Mouse (Mus musculus) frontal cortex, adult (tissue): ENCODE results near the gene Gchfr.
A peak's percentile ranks its signal among the peaks of the same experiment; 100 is the strongest.

Experiments
- ATAC-seq: cut with Nextera tagmentation; 2 replicates; pipeline ENCODE4 v1.9.2; 2017; ENCODE audit warnings: mild to moderate bottlenecking, moderate library complexity, mixed read lengths; ENCODE audit not compliant: low TSS enrichment

Gchfr gene

DNA sequence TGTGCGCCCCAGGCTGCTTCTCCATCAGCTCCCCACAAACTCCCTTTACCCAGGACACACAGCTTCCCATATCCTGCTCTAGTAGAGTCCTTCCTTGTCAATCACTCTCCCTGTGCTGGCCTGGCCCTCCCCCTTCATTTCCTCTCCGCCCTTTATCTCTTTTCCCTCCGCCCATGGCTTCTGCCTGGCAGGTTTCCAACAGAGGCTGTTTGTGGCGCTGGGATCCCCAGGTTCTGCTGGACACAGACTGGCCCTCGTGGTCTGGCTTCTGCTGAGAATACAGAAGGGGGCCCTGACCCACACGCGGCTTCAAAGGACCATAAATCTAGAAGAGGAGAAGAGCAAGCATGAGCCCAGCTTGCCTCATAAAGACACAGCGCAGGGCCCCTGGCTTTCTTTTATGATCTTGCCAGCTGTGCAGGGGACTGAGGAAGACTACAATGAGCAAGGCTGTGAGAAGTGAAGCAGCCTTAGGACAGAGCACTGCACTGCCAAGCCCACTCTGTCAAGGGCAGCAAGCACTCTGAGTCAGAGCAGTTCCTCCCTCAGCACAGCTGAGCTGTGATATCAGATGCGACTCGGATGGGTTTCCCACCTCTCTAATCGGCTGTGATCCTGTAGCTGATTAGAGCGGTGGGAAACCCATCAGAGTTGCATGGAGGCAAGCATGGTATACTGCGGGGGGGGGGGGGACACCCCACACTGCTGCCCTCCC lies 5.4 kb downstream of the Gchfr start:
- ATAC-seq, result peak; percentile 26; the same call in 1 of the 2 replicates

DNA sequence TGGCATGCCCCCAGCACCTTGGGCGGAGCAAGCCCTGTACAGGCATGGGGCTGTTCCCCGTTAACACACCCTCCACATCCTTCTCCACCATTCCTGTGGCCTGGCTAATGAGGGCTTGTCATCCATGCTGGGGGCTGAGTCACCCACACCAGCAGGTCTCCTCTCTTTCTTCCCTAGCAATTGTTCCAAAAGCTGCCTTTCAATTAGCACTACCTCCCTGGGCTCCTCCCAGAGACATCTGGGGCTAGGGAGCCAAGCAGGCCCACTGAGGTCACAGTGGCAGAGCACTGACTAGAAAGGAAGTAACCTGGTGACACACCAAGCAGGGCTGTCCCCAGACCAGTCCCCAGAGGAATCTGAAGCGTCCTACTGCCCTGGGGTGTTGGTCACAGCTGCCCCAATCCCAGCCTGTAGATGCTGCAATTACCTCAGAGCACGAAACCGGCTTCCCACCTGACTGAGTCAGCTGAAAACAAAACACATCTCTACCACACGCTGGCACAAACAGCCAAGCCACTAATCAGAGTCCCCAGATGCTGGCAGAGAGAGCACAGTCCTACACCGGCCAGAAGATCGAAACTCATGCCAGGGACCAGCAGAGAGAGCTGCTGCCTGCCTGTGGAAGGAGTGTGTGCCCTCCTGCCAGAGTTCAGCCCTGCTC lies 6.5 kb downstream of the Gchfr start, which contains the start of gene Gm14137:
TSS of gene Gm14137 (plus strand) at position 519 of the 661 bp plus-strand sequence.
- no peak for ATAC-seq

DNA sequence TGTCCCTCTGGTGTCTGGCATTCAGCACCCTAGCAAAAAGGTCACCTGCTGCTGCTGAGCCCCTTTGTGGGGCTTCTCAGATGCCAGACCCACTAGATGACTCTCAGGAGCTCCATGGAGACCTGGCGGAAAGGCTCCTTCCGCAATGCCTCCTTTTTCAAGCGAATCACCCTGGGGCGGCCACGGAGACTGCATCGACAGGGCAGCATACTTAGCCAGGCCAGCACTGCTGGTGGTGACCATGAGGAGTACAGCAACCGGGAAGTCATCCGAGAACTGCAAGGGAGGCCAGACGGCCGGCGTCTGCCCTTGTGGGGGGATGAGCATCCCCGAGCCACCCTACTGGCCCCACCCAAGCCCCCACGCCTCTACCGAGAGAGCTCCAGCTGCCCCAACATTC lies 7.3 kb downstream of the Gchfr start:
- ATAC-seq, result no peak

DNA sequence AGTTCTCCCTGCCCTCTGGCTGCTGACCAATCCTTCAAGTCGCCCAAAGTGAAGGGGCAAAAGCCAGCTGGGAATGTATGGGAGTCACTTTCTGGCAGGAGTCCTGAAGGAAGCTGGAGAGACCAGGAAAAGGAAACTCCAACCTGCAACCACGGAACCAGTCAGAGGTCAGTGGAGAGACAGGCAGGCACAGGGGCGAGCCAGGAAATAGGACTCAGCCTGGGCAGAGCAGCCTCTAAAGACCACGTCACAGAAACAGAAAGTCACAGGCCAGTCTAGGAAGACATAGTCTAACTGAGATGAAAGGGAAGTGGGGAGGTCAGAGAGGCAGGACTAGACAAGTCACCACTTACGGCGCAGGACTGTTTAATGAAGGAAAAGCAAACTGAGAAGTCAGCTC lies 8.0 kb downstream of the Gchfr start:
- no peak for ATAC-seq

DNA sequence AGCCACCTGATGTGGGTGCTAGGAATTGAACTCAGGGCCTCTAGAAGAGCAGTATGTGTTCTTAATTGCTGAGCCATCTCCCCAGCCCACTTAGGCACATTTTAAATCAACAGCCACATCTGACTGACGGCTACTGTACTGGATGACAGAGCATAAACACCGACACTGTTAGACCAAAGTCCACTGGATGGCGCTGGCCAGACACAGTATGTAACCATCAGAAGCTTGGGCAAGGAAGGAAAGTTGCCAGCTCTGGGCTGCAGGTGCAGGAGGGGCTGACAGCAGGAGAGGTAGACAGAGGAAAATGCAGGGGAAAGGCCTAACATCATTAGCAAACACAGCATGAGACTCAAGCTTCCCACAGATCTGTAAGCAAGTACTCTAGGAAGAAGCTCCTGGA lies 9.2 kb downstream of the Gchfr start:
- ATAC-seq, result no peak

DNA sequence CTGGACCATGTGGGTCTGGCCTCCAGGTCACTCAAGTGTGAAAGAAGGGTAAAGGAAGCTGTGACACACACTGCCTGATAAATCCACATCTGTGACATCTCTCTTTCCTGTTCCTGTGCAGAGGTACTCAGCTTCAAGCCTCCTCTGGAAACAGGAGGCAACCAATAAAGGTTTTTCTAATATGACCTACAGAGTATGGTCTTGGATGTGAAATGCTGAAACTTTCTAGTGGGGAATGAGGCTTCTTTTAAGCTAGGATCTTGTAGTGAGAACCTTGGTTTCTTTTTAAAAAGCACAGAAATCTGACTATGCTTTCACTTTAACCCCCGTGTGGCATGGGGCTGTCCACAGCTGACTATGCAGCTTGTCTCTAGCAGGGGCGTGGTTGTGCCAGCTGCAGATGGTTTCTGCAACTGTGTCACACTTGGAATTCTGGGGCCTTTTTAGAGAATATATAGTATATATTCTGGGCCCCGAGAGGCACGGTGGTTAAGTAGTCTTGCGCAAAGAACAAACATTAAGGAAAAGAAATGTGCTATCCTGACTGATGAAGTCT lies 9.9 kb downstream of the Gchfr start:
- no peak for ATAC-seq

DNA sequence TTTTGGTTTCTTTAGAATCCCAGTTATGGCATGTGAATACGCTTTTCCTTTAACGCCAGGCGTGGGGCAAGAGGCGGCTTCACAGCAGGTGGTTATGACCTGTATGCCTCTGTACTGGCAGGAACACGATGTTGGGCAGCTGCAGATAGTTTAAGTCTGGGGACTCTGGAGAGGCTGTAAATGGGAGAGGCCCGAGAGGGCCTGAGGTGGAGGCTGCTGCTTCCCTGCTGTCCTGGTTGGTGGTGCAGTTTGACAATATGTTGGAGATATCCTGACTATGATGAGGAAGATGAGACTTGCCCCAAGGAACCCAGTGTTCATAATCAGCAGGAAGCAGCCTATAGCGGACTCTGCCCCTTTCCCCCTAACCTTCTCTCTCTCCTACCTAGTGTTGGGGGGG lies 15.3 kb downstream of the Gchfr start:
- no peak for ATAC-seq

DNA sequence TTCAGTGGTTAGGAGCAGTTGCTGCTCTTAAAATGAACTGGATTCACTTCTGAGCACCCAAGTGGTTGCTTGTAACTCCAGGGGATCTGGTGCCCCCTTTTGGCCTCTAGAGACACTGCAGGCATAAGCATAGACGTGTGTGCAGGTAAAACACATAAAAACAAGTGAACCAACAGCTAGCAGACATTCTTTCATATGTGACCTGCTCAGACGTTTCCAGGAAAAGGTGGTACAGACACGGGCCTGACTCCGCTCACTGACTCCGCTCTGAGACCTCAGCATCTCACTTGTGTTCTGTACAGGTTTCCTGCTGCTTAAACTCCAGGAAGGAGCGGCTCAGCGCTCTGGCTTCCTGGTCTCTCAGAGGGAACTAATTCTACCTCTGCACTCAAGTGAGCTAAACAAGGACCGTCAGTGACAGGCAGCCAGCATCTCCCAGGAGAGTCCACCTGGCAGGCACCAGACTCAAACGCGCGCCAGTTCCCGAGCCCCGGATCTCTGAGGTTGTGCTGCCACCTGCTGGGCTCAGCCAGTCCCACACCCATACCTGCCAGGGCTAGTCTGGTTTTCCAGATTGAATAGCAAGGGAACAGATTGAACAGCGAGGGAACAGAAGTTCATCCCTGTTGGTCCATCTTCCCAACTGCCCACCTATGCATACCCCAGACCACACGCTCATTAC lies 21.6 kb downstream of the Gchfr start:
- peak; percentile 95 for ATAC-seq

DNA sequence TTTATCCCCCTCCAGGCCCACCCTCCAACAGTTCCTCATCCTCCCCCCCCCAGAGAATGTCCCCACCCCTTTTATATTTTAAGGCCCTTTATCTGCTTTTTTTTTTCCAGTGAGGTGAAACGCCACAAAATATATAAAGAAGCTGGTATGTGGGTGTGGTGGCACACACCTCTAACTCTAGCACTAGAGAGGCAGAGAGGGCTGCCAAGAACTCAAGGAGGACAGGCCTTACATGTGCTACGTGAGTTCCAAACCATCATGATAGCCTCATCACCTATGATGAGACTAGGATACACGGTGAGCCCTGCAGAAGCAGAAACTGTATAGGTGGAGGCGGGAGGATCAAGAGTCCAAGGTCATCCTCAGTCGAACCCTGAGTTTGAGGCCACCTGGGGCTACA lies 23.4 kb downstream of the Gchfr start:
- ATAC-seq, result no peak

DNA sequence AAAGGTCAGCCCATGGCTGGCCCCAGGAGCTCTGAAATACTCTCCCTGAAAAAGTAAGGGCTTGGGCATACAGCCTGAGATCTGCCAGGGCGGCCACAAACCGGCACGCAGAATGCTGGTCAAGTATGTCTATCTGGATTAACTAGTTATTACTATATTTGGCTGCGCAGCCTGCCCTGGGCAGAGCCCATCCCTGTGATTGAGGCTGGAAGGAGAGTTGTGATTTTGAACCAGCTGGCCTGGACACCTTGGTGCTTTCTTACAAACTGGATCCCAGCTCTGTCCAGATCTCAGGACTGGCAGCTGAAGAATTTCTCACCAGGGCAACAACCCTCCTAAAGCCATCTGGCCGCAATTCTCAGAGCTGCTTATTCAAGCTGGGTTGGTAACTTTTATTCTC lies 26.6 kb downstream of the Gchfr start:
- ATAC-seq, result no peak

DNA sequence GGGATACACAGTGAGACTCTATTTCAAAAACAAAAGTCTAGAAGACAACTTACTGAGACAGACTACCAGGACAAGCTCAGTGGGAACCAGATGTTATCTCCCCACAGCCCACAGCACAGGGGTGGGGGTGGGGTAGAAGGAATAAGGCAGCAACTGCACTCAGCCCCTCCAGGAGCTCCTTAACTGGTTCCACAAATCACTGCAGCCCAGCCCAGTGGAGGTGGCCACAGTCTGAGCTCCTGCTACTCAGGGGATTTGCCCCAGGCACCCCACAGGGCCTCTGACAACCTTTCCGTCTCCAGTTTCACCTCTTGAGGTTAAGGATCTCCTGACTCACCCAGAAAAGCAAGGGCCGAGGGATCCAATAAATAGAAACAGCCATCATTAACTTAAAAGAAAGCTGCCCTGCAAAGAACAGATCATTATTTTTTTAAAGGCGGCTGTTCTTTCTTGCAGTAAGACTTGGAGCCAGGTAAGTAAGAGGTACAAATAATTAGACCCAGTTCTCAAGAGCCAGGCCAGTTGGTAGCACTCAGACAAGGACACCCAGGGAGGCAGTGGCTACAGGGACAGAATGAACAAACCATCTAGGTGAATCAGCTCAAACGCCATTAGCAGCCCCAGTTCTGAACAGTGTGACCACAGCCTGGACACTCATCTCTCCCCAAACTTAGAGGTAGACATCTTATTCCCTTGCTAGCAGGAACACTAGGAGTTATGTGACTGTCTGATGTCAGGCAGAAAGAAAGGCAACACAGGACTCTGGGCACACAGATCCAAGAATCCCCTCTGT lies 28.9 kb downstream of the Gchfr start:
- ATAC-seq, result no peak

DNA sequence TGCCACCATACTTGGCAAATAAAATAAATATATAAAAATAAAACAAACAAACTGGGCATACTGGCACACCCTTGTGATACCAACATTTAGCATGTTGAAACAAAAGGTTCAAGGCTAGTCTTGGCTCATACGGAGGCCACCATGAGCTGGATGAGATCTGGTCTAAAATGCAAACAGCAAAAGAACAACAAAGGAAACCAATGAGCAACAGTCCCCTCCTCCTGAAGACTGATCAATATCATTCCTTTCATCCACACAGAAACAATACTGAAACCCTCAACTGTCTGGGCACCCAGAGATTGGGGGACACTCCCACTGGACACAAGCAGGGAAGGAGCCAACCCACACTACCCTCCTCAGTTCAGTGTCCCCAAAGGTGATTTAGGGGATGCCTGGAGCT lies 29.9 kb downstream of the Gchfr start:
- ATAC-seq, result no peak

DNA sequence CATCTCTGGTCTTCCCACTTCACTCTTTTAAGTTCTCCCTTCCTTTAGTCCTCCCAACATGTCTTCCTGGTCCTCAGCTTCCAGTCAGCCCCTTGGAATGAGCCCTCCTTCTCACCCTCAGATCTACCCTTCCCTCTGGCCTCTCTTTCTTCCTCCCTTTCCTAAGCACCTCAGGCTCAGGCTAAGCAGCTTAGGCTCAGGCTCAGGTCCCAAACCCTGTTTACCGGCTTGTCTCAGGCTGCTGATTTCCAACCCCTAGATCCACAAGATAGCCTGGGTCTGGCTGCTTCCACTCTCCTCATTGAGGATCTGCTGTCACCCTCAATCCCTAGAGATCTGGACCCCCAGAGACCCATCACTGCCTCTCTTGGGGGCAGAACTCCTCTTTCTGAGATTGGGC lies 30.5 kb downstream of the Gchfr start:
- ATAC-seq, result no peak

DNA sequence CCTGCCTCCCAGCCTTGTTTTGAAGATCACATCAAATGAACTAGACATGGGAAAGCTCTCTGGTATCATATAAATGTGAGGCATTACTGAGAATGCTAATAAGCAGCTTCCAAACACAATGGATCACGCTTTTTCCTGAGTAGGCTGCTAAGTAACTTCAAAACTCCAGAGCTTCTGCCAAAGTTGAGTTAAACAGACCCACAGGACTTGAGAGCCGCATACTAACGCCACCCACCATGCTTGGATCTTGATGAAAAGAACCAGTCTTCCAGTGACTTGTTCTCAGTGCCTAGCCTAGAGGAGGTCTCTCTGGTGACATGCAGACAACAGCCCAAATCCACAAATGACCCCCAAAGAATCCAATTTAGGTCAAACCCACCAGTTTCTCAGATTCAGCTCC lies 31.4 kb downstream of the Gchfr start:
- ATAC-seq, result peak; percentile 62

DNA sequence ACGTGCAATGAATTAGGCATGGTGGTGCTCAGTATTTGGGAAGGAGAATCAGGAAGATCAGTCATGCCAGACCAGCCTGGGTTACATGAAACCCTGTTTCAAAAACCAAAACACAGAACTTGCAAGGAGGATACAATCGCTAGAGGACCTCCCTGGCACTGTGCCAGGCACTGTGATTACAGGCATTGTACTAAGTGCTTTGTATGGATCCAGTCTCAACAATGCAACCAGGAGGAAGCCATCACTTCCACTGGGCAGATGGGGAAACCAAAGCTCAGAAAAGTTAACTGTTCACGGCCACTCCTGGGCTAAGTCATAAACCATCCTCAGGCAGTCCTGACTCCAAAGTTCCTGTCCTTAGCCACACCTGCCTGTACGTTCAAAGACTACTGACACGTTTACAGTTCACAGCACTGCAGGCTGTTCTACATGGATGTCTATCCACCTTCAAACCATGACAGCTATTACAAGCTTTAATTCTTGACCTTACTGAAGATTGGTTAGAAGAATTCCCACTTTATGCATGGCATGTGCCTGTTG lies 35.4 kb downstream of the Gchfr start:
- no peak for ATAC-seq

DNA sequence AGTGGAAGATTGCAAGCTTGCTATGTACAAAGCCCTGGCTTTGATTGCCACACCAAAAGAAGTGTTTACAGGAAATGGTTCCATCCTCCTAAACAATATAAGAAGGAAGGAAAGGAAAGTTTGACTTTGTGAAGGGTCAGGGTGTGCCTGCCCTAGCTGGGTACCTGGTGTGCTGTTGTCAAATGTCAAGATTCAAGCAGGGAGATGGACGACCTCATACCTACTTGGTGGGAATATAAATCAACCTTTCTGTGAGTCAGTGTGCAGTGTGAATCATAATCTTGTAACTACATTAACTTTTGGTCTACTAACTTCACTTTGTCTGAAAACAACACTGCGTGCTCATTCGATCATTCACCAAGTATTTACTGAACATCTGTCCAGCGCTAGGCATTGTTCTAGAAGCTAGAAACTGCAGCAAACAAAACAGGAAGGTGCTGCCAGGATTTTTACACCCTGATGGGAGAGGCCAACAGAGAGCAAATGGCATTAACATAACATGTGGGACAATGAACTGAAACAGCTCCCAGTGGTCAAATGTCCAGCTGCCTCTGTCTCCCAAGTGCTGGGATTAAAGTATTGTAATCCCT lies 36.4 kb downstream of the Gchfr start:
- ATAC-seq, result no peak

DNA sequence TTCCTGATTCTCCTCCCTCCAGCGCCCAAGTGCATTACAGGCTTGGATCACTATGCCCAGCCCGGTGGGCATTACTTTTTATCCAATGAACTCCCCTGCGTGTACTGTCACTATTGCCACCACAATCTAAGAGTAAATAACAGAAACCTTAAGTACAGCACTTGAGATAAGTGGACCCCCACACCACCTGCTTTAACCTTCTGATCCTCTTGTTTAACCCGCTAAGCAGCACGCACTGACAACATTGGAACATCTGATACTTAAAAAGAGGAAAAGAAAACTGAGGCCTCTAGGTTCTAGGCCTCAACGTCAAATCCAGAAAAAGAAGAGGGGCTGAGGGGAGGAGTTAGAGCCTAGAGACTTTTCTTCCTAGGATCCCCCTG lies 40.4 kb downstream of the Gchfr start:
- no peak for ATAC-seq

DNA sequence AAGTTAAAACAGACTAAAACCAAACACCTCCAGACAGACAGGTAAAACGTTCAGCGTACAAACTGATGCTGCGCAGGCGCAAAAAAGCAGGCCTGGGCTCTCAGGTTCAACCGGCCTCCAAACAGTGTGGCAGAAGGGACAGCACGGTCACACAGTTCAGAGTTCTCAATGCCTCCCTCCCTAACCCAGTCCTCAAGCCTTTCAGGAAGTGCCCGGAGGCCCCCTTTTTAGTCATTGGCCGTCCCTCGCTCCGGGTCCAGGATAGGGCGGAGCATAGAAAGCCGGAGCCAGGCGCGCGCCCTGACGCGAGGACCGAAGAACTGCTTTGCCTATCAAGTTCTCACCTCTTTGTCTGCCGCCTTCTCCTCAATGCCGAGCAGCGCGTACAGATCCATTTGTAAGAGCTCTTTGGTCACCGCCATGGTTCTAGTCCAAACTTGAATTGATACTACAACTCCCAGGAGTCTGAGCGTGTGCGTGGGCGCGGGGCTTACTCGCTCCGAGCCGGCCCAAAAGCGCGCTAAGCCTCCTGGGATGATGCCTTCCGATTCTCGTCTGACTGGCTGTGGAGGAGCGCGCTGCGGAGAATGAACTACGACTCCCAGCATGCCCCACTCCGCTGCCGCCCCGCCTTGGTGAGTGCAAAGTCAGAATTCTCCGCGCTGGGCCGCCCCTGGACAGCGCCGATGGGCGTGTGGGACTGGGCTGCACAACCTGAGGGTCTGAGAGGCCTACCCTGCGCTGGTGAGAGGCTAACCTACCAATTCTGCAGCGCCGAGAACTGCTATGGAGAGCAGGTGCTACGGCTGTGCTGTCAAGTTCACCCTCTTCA lies 41.0 kb downstream of the Gchfr start, which contains the start of the genes Zfyve19 and Dnajc17:
TSS of gene Zfyve19 (plus strand) at position 274 of the 832 bp plus-strand sequence.
TSS of gene Dnajc17 (minus strand) at position 452 of the 832 bp plus-strand sequence.
- peak; percentile 98 for ATAC-seq

DNA sequence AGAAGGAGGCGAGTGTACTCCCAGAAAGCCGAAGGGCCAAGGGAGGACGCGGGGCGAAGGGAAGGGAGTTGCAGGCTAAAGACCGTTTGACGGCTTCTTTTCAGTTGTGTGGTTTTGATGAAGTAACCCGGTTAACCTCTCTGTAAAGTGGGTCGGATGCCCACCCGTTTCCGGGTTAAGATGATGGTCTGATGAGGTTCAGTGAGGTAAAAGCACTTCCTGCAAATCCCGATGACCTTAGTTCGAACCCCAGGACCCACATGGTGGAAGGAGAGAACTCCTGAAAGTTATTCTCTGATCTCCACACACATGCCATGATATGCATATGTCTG lies 41.6 kb downstream of the Gchfr start:
- no peak for ATAC-seq
